Mouse (Mus musculus): ENCODE measurements around the gene Ndnf.

Gene Ndnf

GRCm38 (mm10) chr6:65671451-65671850, at the start of gene Ndnf:
TSS of gene Ndnf (plus strand) at chr6:65671590.
- peak; percentile 74 for DNase-seq (ENCODE audit: low read depth, low spot score)

GRCm38 (mm10) chr6:65623016-65623715, 48.2 kb upstream of the Ndnf start:
- DNase-seq (ENCODE audit: low read depth, low spot score) = no peak

- DNase-seq (ENCODE audit: low read depth, low spot score) = no peak
Measured at GRCm38 (mm10) chr6:65630578-65630977, 40.8 kb upstream of the Ndnf start.

GRCm38 (mm10) chr6:65632184-65632583, 39.2 kb upstream of the Ndnf start:
- DNase-seq (ENCODE audit: low read depth, low spot score) = no peak

GRCm38 (mm10) chr6:65642431-65642830, 29.0 kb upstream of the Ndnf start:
- DNase-seq (ENCODE audit: low read depth, low spot score) = no peak

- no peak for DNase-seq (ENCODE audit: low read depth, low spot score)
Measured at GRCm38 (mm10) chr6:65644110-65644509, 27.3 kb upstream of the Ndnf start.

GRCm38 (mm10) chr6:65646408-65646807, 25.0 kb upstream of the Ndnf start:
- peak; percentile 6 for DNase-seq (ENCODE audit: low read depth, low spot score)

- peak; percentile 79 for DNase-seq (ENCODE audit: low read depth, low spot score)
Measured at GRCm38 (mm10) chr6:65647731-65648130, 23.7 kb upstream of the Ndnf start.

GRCm38 (mm10) chr6:65651376-65651775, 20.0 kb upstream of the Ndnf start:
- DNase-seq (ENCODE audit: low read depth, low spot score) = peak; percentile 21

- DNase-seq (ENCODE audit: low read depth, low spot score) = no peak
Measured at GRCm38 (mm10) chr6:65661272-65661671, 10.1 kb upstream of the Ndnf start.

GRCm38 (mm10) chr6:65662050-65662449, 9.3 kb upstream of the Ndnf start:
- peak; percentile 66 for DNase-seq (ENCODE audit: low read depth, low spot score)

- no peak for DNase-seq (ENCODE audit: low read depth, low spot score)
Measured at GRCm38 (mm10) chr6:65663990-65664389, 7.4 kb upstream of the Ndnf start.

- DNase-seq (ENCODE audit: low read depth, low spot score) = no peak
Measured at GRCm38 (mm10) chr6:65666295-65666694, 5.1 kb upstream of the Ndnf start.

- no peak for DNase-seq (ENCODE audit: low read depth, low spot score)
Measured at GRCm38 (mm10) chr6:65669971-65670370, 1.4 kb upstream of the Ndnf start.

- DNase-seq (ENCODE audit: low read depth, low spot score) = no peak
Measured at GRCm38 (mm10) chr6:65670981-65671411, 394 bp upstream of the Ndnf start.

GRCm38 (mm10) chr6:65672131-65673031, 991 bp downstream of the Ndnf start:
- DNase-seq (ENCODE audit: low read depth, low spot score) = peak; percentile 33

GRCm38 (mm10) chr6:65693938-65694337, 22.5 kb downstream of the Ndnf start:
- no peak for DNase-seq (ENCODE audit: low read depth, low spot score)

- DNase-seq (ENCODE audit: low read depth, low spot score) = no peak
Measured at GRCm38 (mm10) chr6:65720676-65721075, 49.3 kb downstream of the Ndnf start.

GRCm38 (mm10) chr6:65725677-65726076, 54.3 kb downstream of the Ndnf start:
- DNase-seq (ENCODE audit: low read depth, low spot score) = no peak

GRCm38 (mm10) chr6:65728261-65728660, 56.9 kb downstream of the Ndnf start:
- DNase-seq (ENCODE audit: low read depth, low spot score) = no peak

- DNase-seq (ENCODE audit: low read depth, low spot score) = no peak
Measured at GRCm38 (mm10) chr6:65739442-65739841, 68.1 kb downstream of the Ndnf start.

- DNase-seq (ENCODE audit: low read depth, low spot score) = no peak
Measured at GRCm38 (mm10) chr6:65743144-65743870, 71.9 kb downstream of the Ndnf start.

Measured in CD4-positive helper T cell, adult 2 months (primary cell).